Mouse (Mus musculus) stomach, embryonic 14.5 days (tissue): ENCODE measurements around the gene Fam163b. TPM values are rescaled to one million over a fixed set of nuclear protein-coding genes. Genes with fewer than 3 reads are reported as not detected.

Source experiments
- ATAC-seq: fragments of 200-750 bp; cut with Nextera tagmentation; 2 replicates; pipeline ENCODE4 v1.8.0; 2017; ENCODE audit warnings: low read depth, moderate TSS enrichment; ENCODE audit not compliant: insufficient number of reproducible peaks, insufficient read depth, low FRiP score
- H3K27ac ChIP-seq: fragments of 300-500 bp; sonication (generic); 2 replicates; pipeline ENCODE4 v1.5.1; 2014; ENCODE audit warnings: mild to moderate bottlenecking, low read length, moderate library complexity, mixed read lengths
- H3K27me3 ChIP-seq: fragments of 300-500 bp; sonication (generic); 2 replicates; pipeline ENCODE4 v1.6.1; 2014; ENCODE audit warnings: low read length, control low read depth, mixed read lengths; ENCODE audit not compliant: control insufficient read depth, insufficient read depth
- H3K36me3 ChIP-seq: fragments of 300-500 bp; sonication (generic); 2 replicates; pipeline ENCODE4 v1.6.1; 2014; ENCODE audit warnings: mild to moderate bottlenecking, control low read depth, low read length, moderate library complexity, mixed read lengths; ENCODE audit not compliant: control insufficient read depth, insufficient read depth
- H3K4me1 ChIP-seq: fragments of 300-500 bp; sonication (generic); 2 replicates; pipeline ENCODE4 v1.6.1; 2014; ENCODE audit warnings: low read length, control low read depth, mixed read lengths; ENCODE audit not compliant: control insufficient read depth, insufficient read depth
- H3K4me2 ChIP-seq: fragments of 300-500 bp; sonication (generic); replicated peaks from 2 replicates; pipeline ENCODE4 v1.6.1; 2014; ENCODE audit warnings: low read depth, low read length, control low read depth
- H3K4me3 ChIP-seq: fragments of 300-500 bp; sonication (generic); 2 replicates; pipeline ENCODE4 v1.5.1; 2014; ENCODE audit warnings: low read depth, low read length, control low read depth
- H3K9ac ChIP-seq: fragments of 300-500 bp; sonication (generic); replicated peaks from 2 replicates; pipeline ENCODE4 v1.6.1; 2014; ENCODE audit warnings: low read depth, mild to moderate bottlenecking, control low read depth, low read length, moderate library complexity, mixed read lengths
- H3K9me3 ChIP-seq: fragments of 300-500 bp; sonication (generic); 2 replicates; pipeline ENCODE4 v1.6.1; 2016; ENCODE audit warnings: low read depth, low read length, control low read depth; ENCODE audit not compliant: control insufficient read depth
- WGBS: fragments of 180-500 bp; shearing (Covaris S2); extraction: QIAGEN DNeasy Blood & Tissue Kit; methylation state at CpG from one replicate; pipeline ENCODE4 v1.1.7; 2014; 5-methylcytosine and 5-hydroxymethylcytosine counted together
- polyA plus RNA-seq: library from polyadenylated mRNA; unstranded; fragments of >200 nt; fragmentation: Nextera tagmentation; extraction: Ambion mirVana; gene quantifications from 2 replicates; pipeline ENCODE4 v1.2.1, GENCODE M21; 2014

Gene Fam163b
- not detected in 2 replicates for polyA plus RNA-seq

- WGBS, result 1% methylated on average over 61 of the region's 62 CpGs
- ATAC-seq, result no peak
Measured at GRCm38 (mm10) chr2:27141950-27142693, at the start of gene Fam163b. Gene Fam163b, minus strand, starts transcription at chr2:27142491.

GRCm38 (mm10) chr2:27189994-27190393 is 47.7 kb upstream of the Fam163b start:
- H3K4me2 ChIP-seq, result no peak overlapping the region
- H3K9ac ChIP-seq, result no peak overlapping the region
- H3K4me3 ChIP-seq, result no peak overlapping the region
- ATAC-seq, result no peak
- WGBS, result 47% methylated on average over 4 of the region's 4 CpGs
- no peaks in the 10 kb centered on the region for H3K4me1 ChIP-seq
- no peak overlapping the region for H3K27ac ChIP-seq
- no peaks in the 10 kb centered on the region for H3K36me3 ChIP-seq
- no peaks in the 10 kb centered on the region for H3K27me3 ChIP-seq
- H3K9me3 ChIP-seq, result no peaks in the 10 kb centered on the region; the same call in 1 of the 2 replicates

More at GRCm38 (mm10) chr2:27141950-27142693, at the start of gene Fam163b:
- Histone ChIP-seq H3K4me1 (0 out of 2 replicates have a peak, but pooled peaks cover 3% of the 10 kb centered on the region), H3K9me3 (no peaks in the 10 kb centered on the region), H3K27me3 (peaks cover 12% of the 10 kb centered on the region; the same call in 1 of the 2 replicates), H3K9ac (no peak within 1 kb of the TSS), H3K36me3 (no peaks in the 10 kb centered on the region), H3K4me2 (peak within 1 kb of the TSS; percentile 68), H3K4me3 (peak within 1 kb of the TSS; percentile 31), H3K27ac (no peak within 1 kb of the TSS)

- ATAC-seq, result no peak
- WGBS, result 78% methylated on average over 6 of the region's 6 CpGs
Measured at GRCm38 (mm10) chr2:27187531-27187930, 45.2 kb upstream of the Fam163b start.

GRCm38 (mm10) chr2:27183734-27184133 is 41.4 kb upstream of the Fam163b start:
- Histone ChIP-seq H3K9ac (no peak overlapping the region), H3K4me3 (no peak overlapping the region), H3K36me3 (no peaks in the 10 kb centered on the region), H3K4me1 (peaks cover 7% of the 10 kb centered on the region; the same call in 1 of the 2 replicates), H3K4me2 (no peak overlapping the region), H3K27me3 (no peaks in the 10 kb centered on the region), H3K27ac (no peak overlapping the region), H3K9me3 (no peaks in the 10 kb centered on the region)
- ATAC-seq, result peak; percentile 59; the same call in 1 of the 2 replicates
- 27% methylated on average over 12 of the region's 12 CpGs for WGBS

More at GRCm38 (mm10) chr2:27187531-27187930, 45.2 kb upstream of the Fam163b start:
- Histone ChIP-seq H3K9ac (no peak overlapping the region), H3K27me3 (no peaks in the 10 kb centered on the region), H3K4me2 (no peak overlapping the region), H3K4me1 (peaks cover 4% of the 10 kb centered on the region; the same call in 1 of the 2 replicates), H3K4me3 (no peak overlapping the region), H3K27ac (no peak overlapping the region), H3K9me3 (no peaks in the 10 kb centered on the region), H3K36me3 (no peaks in the 10 kb centered on the region)

- H3K4me3 ChIP-seq, result no peak overlapping the region
- H3K9ac ChIP-seq, result no peak overlapping the region
- 45% methylated on average over 4 of the region's 4 CpGs for WGBS
- no peaks in the 10 kb centered on the region for H3K36me3 ChIP-seq
- H3K27ac ChIP-seq, result no peak overlapping the region
- H3K4me2 ChIP-seq, result no peak overlapping the region
- H3K27me3 ChIP-seq, result no peaks in the 10 kb centered on the region
- ATAC-seq, result no peak
- H3K9me3 ChIP-seq, result no peaks in the 10 kb centered on the region
- peaks cover 10% of the 10 kb centered on the region; the same call in 1 of the 2 replicates for H3K4me1 ChIP-seq
Measured at GRCm38 (mm10) chr2:27181907-27182306, 39.6 kb upstream of the Fam163b start.

GRCm38 (mm10) chr2:27179101-27179500 is 36.8 kb upstream of the Fam163b start:
- Histone ChIP-seq H3K4me1 (peaks cover 10% of the 10 kb centered on the region; the same call in 1 of the 2 replicates), H3K9me3 (no peaks in the 10 kb centered on the region), H3K27me3 (no peaks in the 10 kb centered on the region), H3K4me3 (no peak overlapping the region), H3K4me2 (no peak overlapping the region), H3K36me3 (no peaks in the 10 kb centered on the region), H3K9ac (no peak overlapping the region), H3K27ac (no peak overlapping the region)
- ATAC-seq, result 0 out of 2 replicates have a peak, but pooled peaks have one; percentile 10
- 69% methylated on average over 8 of the region's 8 CpGs for WGBS

- WGBS, result 72% methylated on average over 10 of the region's 10 CpGs
- Histone ChIP-seq H3K9me3 (no peaks in the 10 kb centered on the region), H3K27ac (no peak overlapping the region), H3K27me3 (no peaks in the 10 kb centered on the region), H3K36me3 (no peaks in the 10 kb centered on the region), H3K4me2 (no peak overlapping the region), H3K9ac (no peak overlapping the region), H3K4me3 (no peak overlapping the region), H3K4me1 (0 out of 2 replicates have a peak, but pooled peaks cover 6% of the 10 kb centered on the region)
- no peak for ATAC-seq
Measured at GRCm38 (mm10) chr2:27175696-27176267, 33.5 kb upstream of the Fam163b start.

- no peak overlapping the region for H3K4me3 ChIP-seq
- H3K36me3 ChIP-seq, result no peaks in the 10 kb centered on the region
- H3K9ac ChIP-seq, result no peak overlapping the region
- H3K9me3 ChIP-seq, result no peaks in the 10 kb centered on the region
- H3K4me2 ChIP-seq, result no peak overlapping the region
- H3K27ac ChIP-seq, result no peak overlapping the region
- 0 out of 2 replicates have a peak, but pooled peaks cover 6% of the 10 kb centered on the region for H3K4me1 ChIP-seq
- ATAC-seq, result no peak
- WGBS, result 62% methylated on average over 2 of the region's 2 CpGs
- H3K27me3 ChIP-seq, result no peaks in the 10 kb centered on the region
Measured at GRCm38 (mm10) chr2:27174242-27174641, 32.0 kb upstream of the Fam163b start.
